Mouse (Mus musculus) embryonic facial prominence, embryonic 14.5 days (tissue): ENCODE measurements around the gene Cntnap5c. TPM values are rescaled to one million over a fixed set of nuclear protein-coding genes. Genes with fewer than 3 reads are reported as not detected.

ENCODE experiments used
- ATAC-seq: fragments of 200-750 bp; cut with Nextera tagmentation; 2 replicates; pipeline ENCODE4 v1.8.0; 2017; ENCODE audit warnings: low read depth, moderate number of reproducible peaks, moderate TSS enrichment
- DNase-seq: peaks from one replicate; pipeline ENCODE4 v3.0.0-alpha.2; 2015; ENCODE audit warnings: low spot score
- H3K27ac ChIP-seq: fragments of 300-500 bp; sonication (generic); replicated peaks from 2 replicates; pipeline ENCODE4 v1.5.1; 2014; ENCODE audit warnings: low read depth, mild to moderate bottlenecking, low read length, moderate library complexity
- H3K27me3 ChIP-seq: fragments of 300-500 bp; sonication (generic); replicated peaks from 2 replicates; pipeline ENCODE4 v1.6.1; 2014; ENCODE audit warnings: low read length; ENCODE audit not compliant: control insufficient read depth, insufficient read depth
- H3K36me3 ChIP-seq: fragments of 300-500 bp; sonication (generic); 2 replicates; pipeline ENCODE4 v1.6.1; 2014; ENCODE audit warnings: low read length, mixed read lengths; ENCODE audit not compliant: control insufficient read depth, insufficient read depth
- H3K4me1 ChIP-seq: fragments of 300-500 bp; sonication (generic); 2 replicates; pipeline ENCODE4 v1.6.1; 2014; ENCODE audit warnings: antibody characterized with exemption, low read length; ENCODE audit not compliant: control insufficient read depth, insufficient read depth
- H3K4me2 ChIP-seq: fragments of 300-500 bp; sonication (generic); 2 replicates; pipeline ENCODE4 v1.6.1; 2014; ENCODE audit warnings: low read depth, mild to moderate bottlenecking, low read length, moderate library complexity, mixed read lengths
- H3K4me3 ChIP-seq: fragments of 300-500 bp; sonication (generic); 2 replicates; pipeline ENCODE4 v1.5.1; 2014; ENCODE audit warnings: low read depth, mild to moderate bottlenecking, low read length
- H3K9ac ChIP-seq: fragments of 300-500 bp; sonication (generic); 2 replicates; pipeline ENCODE4 v1.6.1; 2014; ENCODE audit warnings: low read depth, mild to moderate bottlenecking, low read length, moderate library complexity, mixed read lengths
- H3K9me3 ChIP-seq: fragments of 300-500 bp; sonication (generic); 2 replicates; pipeline ENCODE4 v1.6.1; 2016; ENCODE audit warnings: low read length; ENCODE audit not compliant: control insufficient read depth
- WGBS: fragments of 180-500 bp; shearing (Covaris S2); extraction: QIAGEN DNeasy Blood & Tissue Kit; methylation state at CpG from one replicate; pipeline ENCODE4 v1.1.7; 2014; 5-methylcytosine and 5-hydroxymethylcytosine counted together
- polyA plus RNA-seq: library from polyadenylated mRNA; unstranded; fragments of >200 nt; fragmentation: Nextera tagmentation; extraction: Ambion mirVana; gene quantifications from 2 replicates; pipeline ENCODE4 v1.2.1, GENCODE M21; 2014

Gene Cntnap5c
- polyA plus RNA-seq, 1 experiment from 2014 or later = 0.10 TPM

- H3K27ac ChIP-seq = no peak overlapping the region
- ATAC-seq = no peak
Observed at GRCm38 (mm10) chr17:58082676-58083075, 313.3 kb downstream of the Cntnap5c start.

GRCm38 (mm10) chr17:58104505-58104904 lies 335.1 kb downstream of the Cntnap5c start:
- Histone ChIP-seq H3K9me3 (no peaks in the 10 kb centered on the region), H3K27me3 (no peaks in the 10 kb centered on the region), H3K36me3 (no peaks in the 10 kb centered on the region), H3K27ac (no peak overlapping the region), H3K4me3 (no peak overlapping the region), H3K9ac (no peak overlapping the region), H3K4me2 (no peak overlapping the region), H3K4me1 (no peaks in the 10 kb centered on the region)
- ATAC-seq (no peak), DNase-seq (no peak)
- 69% methylated on average over 2 of the region's 2 CpGs for WGBS

More at GRCm38 (mm10) chr17:58082676-58083075, 313.3 kb downstream of the Cntnap5c start:
- no peak for DNase-seq
- H3K36me3 ChIP-seq = no peaks in the 10 kb centered on the region
- no peak overlapping the region for H3K9ac ChIP-seq
- H3K4me3 ChIP-seq = no peak overlapping the region
- H3K4me1 ChIP-seq = no peaks in the 10 kb centered on the region
- WGBS = no CpG with 5 or more reads among the region's 1 CpGs
- H3K9me3 ChIP-seq = no peaks in the 10 kb centered on the region
- H3K27me3 ChIP-seq = no peaks in the 10 kb centered on the region
- H3K4me2 ChIP-seq = no peak overlapping the region

DNA sequence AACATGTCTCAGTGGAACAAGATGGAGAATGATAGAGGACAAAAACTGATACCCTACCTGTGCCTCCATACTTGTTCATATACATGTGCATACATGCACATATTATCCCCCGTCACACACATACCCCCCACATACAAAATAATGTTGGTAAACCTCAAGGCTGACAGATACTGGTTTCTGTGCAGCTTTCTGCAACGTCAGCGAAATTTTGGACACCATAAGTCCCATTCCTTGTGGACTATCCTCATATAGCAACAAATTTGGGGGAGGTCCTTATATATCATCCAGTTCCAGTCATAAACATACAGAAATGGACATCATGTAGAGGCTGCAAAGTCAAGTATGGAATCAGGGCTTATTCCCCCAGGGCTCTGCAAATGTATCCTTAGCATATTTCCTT lies 338.5 kb downstream of the Cntnap5c start:
- WGBS = 82% methylated on average over 3 of the region's 3 CpGs
- no peak for DNase-seq
- no peaks in the 10 kb centered on the region for H3K9me3 ChIP-seq

DNA sequence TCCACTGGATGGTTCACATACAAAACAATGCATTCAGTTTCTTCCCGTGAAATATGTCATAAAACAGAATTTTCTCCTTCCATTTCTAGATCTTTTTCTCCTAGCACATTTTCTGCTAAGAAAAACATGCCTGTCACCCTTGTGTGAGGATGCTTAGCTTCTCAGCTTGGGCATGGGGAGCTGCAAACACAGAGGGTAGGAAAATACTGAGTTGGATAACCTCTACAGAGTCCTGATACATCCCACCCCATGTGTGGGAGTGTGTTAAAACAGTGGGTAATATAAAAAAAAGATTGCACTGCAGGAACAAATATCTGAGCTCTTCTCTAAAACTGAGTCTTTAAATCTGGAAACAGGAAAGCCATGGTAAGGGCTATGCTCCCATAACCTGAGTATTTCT lies 339.0 kb downstream of the Cntnap5c start:
- H3K4me3 ChIP-seq = no peak overlapping the region
- H3K27me3 ChIP-seq = no peaks in the 10 kb centered on the region
- DNase-seq (no peak), ATAC-seq (no peak)
- no peak overlapping the region for H3K27ac ChIP-seq
- no peak overlapping the region for H3K4me2 ChIP-seq
- H3K9me3 ChIP-seq = no peaks in the 10 kb centered on the region
- WGBS = 50% methylated on average over 1 of the region's 1 CpGs
- H3K36me3 ChIP-seq = no peaks in the 10 kb centered on the region
- H3K9ac ChIP-seq = no peak overlapping the region
- no peaks in the 10 kb centered on the region for H3K4me1 ChIP-seq

More for the DNA sequence above, 338.5 kb downstream of the Cntnap5c start:
- Histone ChIP-seq H3K27me3 (no peaks in the 10 kb centered on the region), H3K36me3 (no peaks in the 10 kb centered on the region), H3K4me2 (no peak overlapping the region), H3K27ac (no peak overlapping the region), H3K4me1 (no peaks in the 10 kb centered on the region), H3K9ac (no peak overlapping the region), H3K4me3 (no peak overlapping the region)
- no peak for ATAC-seq

- H3K9ac ChIP-seq = no peak overlapping the region
- H3K4me2 ChIP-seq = no peak overlapping the region
- no peak for ATAC-seq
- 76% methylated on average over 1 of the region's 1 CpGs for WGBS
- no peaks in the 10 kb centered on the region for H3K9me3 ChIP-seq
- H3K27me3 ChIP-seq = no peaks in the 10 kb centered on the region
- no peaks in the 10 kb centered on the region for H3K4me1 ChIP-seq
- no peaks in the 10 kb centered on the region for H3K36me3 ChIP-seq
- DNase-seq = no peak
- no peak overlapping the region for H3K4me3 ChIP-seq
- no peak overlapping the region for H3K27ac ChIP-seq
Observed at GRCm38 (mm10) chr17:58187171-58187570, 417.8 kb downstream of the Cntnap5c start.

- H3K36me3 ChIP-seq = no peaks in the 10 kb centered on the region
- H3K27me3 ChIP-seq = no peaks in the 10 kb centered on the region
- no peak overlapping the region for H3K4me3 ChIP-seq
- no peak for ATAC-seq
- no peak for DNase-seq
- H3K9ac ChIP-seq = no peak overlapping the region
- H3K9me3 ChIP-seq = no peaks in the 10 kb centered on the region
- H3K4me2 ChIP-seq = no peak overlapping the region
- 88% methylated on average over 2 of the region's 2 CpGs for WGBS
- no peaks in the 10 kb centered on the region for H3K4me1 ChIP-seq
- H3K27ac ChIP-seq = no peak overlapping the region
Observed at GRCm38 (mm10) chr17:58201148-58201547, 431.8 kb downstream of the Cntnap5c start.

DNA sequence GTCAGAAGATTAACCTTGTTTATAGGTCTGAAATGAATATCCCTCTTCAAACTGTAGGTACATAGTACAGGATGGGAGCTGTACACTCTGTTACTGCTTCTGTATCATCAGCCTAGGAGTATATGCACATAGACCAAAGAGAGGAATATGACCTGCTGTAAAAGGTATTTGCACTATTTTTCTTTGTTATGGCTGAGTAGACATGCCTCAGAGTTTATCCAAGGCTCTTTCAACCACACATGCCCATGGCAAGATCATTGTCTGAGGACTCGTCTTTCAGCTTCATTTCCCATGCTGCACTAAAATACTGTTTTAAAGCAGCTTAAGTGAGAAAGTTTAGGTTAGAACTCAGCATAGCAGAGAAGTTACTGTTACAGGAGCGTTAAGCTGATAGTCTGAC lies 498.7 kb downstream of the Cntnap5c start:
- Histone ChIP-seq H3K4me3 (no peak overlapping the region), H3K4me1 (no peaks in the 10 kb centered on the region), H3K27me3 (no peaks in the 10 kb centered on the region), H3K9me3 (no peaks in the 10 kb centered on the region), H3K36me3 (no peaks in the 10 kb centered on the region), H3K27ac (no peak overlapping the region), H3K4me2 (no peak overlapping the region), H3K9ac (no peak overlapping the region)
- WGBS = 80% methylated on average over 2 of the region's 2 CpGs
- DNase-seq (no peak), ATAC-seq (no peak)

DNA sequence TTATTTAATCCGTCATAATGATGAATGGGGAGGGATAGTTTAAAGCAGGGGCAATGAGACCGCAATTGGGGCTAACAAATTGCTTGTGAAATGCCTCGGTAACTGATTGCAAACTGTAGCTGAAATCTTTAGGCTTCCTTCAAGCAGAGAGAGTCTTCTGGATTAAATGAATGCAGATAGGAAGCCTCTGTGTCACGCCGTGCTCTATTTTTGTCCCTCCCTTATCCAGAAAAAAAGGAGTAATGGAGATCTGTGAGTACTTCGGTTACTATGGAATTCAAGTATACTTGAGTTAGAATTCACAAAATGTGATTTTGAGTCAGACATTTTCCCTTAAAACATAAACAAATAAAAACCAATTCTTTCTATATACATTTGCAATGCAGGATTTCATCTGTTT lies 581.9 kb downstream of the Cntnap5c start:
- H3K4me3 ChIP-seq = no peak overlapping the region
- DNase-seq (no peak), ATAC-seq (no peak)
- H3K27ac ChIP-seq = no peak overlapping the region
- WGBS = 81% methylated on average over 6 of the region's 6 CpGs
- no peaks in the 10 kb centered on the region for H3K9me3 ChIP-seq
- H3K9ac ChIP-seq = no peak overlapping the region
- no peaks in the 10 kb centered on the region for H3K4me1 ChIP-seq
- no peak overlapping the region for H3K4me2 ChIP-seq
- H3K27me3 ChIP-seq = no peaks in the 10 kb centered on the region
- H3K36me3 ChIP-seq = no peaks in the 10 kb centered on the region

- Histone ChIP-seq H3K27ac (no peak overlapping the region), H3K4me1 (no peaks in the 10 kb centered on the region), H3K4me2 (no peak overlapping the region), H3K9ac (no peak overlapping the region), H3K36me3 (no peaks in the 10 kb centered on the region), H3K9me3 (no peaks in the 10 kb centered on the region), H3K27me3 (no peaks in the 10 kb centered on the region), H3K4me3 (no peak overlapping the region)
- 14% methylated on average over 2 of the region's 2 CpGs for WGBS
- ATAC-seq (no peak), DNase-seq (peak; percentile 26)
Observed at GRCm38 (mm10) chr17:58356224-58356623, 586.9 kb downstream of the Cntnap5c start.
